Mouse (Mus musculus): ENCODE results near the gene Nos3.

The Nos3 gene

GRCm38 (mm10) chr5:24364508-24364907, at the start of gene Nos3:
Gene Nos3 (plus strand): TSS chr5:24364810.
- no peak for DNase-seq (ENCODE audit: low read depth)

DNA sequence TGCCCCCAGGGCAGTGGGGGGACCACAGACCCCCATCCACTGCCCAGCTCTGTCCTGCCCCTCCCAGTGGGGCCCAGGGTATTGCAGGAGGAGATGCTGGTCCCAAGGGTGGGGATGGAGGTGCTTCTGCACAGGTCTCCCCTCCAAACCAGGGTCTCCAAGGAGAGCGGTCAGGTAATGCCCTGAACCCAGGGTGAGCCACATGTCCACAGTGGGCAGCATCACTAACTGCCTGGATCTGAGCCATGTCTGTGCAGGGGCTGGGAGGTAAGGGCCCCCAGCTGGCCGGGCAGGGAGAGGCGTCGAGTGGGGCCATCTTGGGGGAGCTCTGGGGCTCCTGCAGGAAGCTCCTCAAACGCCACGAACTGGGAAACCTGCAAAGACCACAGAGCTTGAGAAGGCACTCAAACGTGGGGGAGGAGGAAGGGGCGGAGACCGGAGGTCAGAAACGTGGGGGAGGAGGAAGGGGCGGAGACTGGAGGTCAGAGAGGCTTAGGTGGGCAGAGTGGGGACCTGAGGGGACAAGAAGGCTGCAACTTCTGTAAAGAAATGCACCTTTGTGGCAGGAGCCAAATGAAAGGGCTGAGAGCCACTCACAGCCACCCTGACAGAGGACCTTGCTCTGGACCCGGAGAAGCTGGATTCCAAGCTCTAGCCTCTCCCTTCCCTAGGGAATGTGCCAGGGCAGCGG, 44.7 kb upstream of the Nos3 start:
- DNase-seq (ENCODE audit: low read depth), result no peak

- no peak for DNase-seq (ENCODE audit: low read depth)
Observed at GRCm38 (mm10) chr5:24320467-24320813, 44.2 kb upstream of the Nos3 start.

DNA sequence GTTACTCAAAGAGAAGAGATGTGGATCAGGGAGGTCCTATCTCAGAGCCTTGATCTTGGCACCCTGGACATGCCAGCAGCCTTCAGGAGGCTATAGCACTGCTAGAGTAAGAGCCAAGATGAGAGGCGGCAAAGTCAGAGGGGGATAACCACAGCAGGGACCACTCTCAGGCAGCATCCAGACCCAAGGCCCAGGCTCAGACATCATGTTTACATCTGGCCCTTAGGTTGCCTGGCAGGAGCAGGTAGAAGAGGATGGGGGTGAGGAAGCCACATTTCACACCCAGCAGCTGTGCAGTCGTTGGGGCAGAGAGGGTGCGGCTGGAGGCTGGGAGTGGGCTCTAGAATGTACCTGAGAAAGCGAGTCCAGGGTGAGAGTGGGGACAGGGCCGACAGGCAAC, 43.7 kb upstream of the Nos3 start:
- DNase-seq (ENCODE audit: low read depth), result no peak

GRCm38 (mm10) chr5:24321711-24322682, 42.6 kb upstream of the Nos3 start:
- DNase-seq (ENCODE audit: low read depth), result no peak

- DNase-seq (ENCODE audit: low read depth), result no peak
Observed at GRCm38 (mm10) chr5:24325251-24325650, 39.4 kb upstream of the Nos3 start.

DNA sequence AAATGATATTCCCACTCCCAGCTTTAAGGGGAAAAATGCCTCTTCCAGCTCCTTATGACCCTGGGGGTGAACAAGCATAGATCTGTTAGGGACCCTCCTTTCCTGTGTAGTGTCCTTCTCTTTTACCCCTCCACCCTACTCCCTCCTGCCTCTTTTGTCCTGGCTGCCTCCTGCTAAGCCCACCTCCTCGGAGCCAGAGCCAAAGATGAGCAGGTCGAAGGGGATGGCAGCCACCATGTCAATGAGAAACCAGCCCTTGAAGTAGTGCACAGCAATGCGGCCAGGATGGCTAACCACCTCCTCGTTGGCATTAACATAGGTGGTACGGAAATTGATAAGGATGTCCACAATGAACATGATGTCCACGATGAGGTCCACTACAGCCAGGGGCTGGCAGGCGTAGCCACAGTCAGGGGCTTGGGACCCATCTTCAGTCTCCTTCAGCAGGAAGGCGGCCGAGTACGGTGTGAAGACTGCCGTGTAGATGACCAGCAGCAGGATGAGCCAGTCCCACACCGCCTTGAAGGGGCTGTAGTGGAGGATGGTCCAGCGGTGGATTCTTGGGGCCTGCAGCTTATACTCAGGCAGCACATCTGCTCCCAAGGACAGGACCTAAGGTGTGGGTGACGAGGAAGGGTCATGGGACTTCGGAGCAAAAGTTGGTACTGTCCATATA, 38.3 kb upstream of the Nos3 start:
- DNase-seq (ENCODE audit: low read depth), result no peak

DNA sequence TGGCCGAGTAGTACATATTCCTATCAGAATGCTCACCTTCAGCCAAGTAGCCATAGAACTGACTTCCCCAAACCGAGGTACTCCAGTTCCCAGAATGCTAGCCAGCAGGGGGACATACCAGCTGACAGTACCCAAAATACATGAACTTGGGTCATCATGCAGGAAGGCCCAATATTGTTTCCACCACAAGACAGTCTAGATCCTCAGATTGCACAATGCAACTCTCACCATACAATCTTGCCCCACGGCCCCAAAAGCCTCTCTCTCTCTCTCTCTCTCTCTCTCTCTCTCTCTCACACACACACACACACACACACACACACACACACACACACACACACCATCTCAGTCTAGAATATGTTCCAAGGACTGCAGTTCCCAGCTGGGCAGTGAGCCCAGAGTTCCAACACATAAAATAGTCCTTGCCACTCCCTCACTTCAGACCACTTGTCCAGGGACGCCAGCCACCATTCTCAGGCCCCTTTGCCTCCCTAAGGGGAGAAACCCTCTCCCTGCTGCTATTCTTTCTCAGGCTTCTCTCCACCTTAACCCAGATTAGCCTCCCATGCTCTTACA, 37.7 kb upstream of the Nos3 start:
- DNase-seq (ENCODE audit: low read depth), result no peak

GRCm38 (mm10) chr5:24328813-24329211, 35.8 kb upstream of the Nos3 start:
- no peak for DNase-seq (ENCODE audit: low read depth)

DNA sequence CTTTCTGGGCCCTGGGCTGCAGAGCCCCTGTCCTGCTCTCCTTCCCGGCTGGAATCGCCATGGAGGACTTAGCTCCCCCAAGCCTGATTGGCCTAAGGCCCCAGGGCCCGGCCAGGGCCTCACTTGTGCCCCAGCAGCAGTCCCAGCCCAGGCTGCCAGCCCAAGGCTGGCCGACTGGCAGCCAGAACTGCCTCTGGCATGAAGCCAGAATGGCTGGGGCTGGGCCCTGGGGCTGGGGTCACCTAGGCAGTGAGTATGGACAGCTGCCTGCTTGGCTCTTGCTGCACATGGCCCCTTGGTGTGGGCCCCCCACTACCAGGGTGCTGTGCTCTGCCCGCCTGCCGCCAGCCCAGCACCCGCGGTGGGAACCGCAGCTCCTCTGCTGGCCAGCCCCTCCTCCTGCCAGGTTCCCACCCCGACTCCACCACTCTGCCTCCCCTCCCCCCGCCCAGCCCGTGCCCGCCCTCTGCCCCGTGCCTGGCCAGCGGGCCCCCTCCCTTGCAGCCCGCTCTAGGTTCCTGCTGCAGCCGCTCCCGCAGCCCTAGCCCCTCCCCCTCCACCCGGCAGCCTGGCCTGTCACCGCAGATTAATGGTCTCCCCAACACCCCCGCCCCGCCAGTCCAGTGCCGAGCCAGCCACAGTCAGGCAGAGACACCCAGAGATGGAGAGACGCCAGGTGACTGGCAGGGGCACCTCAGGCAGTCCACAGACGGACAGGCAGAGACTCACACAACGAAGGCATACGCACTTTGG, 35.2 kb upstream of the Nos3 start:
- no peak for DNase-seq (ENCODE audit: low read depth)

- no peak for DNase-seq (ENCODE audit: low read depth)
Observed at GRCm38 (mm10) chr5:24329965-24330298, 34.7 kb upstream of the Nos3 start.

GRCm38 (mm10) chr5:24332401-24332800, 32.2 kb upstream of the Nos3 start:
- DNase-seq (ENCODE audit: low read depth), result no peak

GRCm38 (mm10) chr5:24334749-24335148, 29.9 kb upstream of the Nos3 start:
- no peak for DNase-seq (ENCODE audit: low read depth)

- DNase-seq (ENCODE audit: low read depth), result no peak
Observed at GRCm38 (mm10) chr5:24335888-24336511, 28.6 kb upstream of the Nos3 start.

DNA sequence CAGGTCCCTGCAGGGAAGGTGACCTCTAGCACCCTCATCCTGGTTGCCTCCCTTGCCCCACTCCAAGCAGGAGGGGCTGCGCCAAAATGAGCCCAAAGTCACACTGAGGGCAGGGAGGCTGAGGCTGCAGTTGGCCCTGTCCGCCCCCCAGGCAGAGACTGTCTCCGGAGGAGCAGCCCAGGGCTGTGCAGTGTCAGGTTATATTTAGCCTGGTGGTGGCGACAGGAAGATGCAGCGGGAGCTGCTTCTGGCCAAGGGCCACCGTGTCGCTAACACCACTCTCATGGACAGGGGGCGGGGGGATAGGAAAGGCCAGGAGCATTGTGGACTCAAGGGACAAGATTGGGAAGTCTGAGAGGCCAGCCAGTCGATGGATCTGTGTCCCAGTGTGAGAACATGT, 27.2 kb upstream of the Nos3 start:
- DNase-seq (ENCODE audit: low read depth), result no peak

DNA sequence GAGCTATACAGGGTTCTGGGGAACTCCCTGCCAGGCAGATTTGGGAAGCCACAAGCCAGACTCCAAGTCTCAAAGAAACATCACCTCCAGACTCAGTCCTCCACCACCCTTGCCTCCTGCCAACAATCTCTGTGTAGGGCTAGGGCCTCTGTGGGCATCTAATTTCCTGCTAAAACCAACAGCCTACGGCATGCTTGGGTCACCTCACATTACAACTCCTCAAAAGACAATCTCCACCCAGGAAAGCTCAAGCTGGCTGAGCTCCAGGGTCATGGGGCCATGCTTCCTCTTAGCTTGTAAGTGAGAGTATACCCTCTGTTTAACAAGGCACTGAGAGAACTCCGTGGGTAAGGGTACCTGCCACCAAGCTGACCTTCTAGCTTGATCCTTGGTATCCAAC, 26.8 kb upstream of the Nos3 start:
- no peak for DNase-seq (ENCODE audit: low read depth)

GRCm38 (mm10) chr5:24342205-24342963, 22.2 kb upstream of the Nos3 start:
- DNase-seq (ENCODE audit: low read depth), result no peak

- DNase-seq (ENCODE audit: low read depth), result no peak
Observed at GRCm38 (mm10) chr5:24342966-24343365, 21.6 kb upstream of the Nos3 start.

DNA sequence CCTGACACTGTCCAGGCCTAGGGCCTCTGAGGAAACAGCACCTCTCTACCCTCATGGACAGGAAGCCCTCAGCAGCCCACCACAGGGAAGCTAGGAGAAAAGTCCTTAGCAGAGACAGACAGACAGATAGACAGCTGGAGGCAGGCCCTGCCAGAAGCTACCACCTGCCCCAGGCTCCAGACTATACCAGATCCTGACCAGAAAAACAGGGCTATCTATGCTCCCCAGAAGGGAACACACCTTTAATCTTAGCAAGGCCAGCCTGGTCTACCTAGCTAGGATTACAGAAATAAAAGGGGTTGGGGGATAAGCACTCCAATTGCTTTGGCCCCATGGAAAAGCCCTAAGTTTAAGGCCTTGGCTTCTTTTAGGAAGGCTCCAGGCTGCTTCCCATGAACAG, 21.2 kb upstream of the Nos3 start:
- DNase-seq (ENCODE audit: low read depth), result no peak

DNA sequence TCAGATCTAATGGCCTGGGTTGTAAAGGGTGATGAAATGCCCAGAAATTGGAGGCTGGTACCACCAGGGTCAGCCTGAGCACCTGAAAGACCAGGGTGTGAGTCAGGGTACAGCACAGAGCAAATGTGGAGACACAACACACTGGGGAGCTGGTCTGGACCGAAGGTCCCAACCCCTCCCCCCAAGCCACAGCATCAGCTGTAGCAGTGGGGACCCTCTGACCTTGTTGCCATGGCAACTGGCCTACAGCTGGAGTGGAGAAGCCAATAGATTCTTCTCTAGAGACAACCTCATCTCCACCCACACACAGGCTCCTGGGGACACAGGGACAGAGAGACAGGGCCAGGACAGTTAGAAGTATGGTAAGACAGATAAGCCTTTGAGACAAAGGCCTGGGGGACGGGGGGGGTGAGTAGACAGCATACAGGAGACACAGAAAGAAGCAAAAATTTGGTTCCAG, 20.6 kb upstream of the Nos3 start:
- no peak for DNase-seq (ENCODE audit: low read depth)
